Mouse (Mus musculus) thymus, adult 2 months (tissue): ENCODE results near the gene Spin2e. TPM values are rescaled to one million over a fixed set of nuclear protein-coding genes. Genes with fewer than 3 reads are reported as not detected.
"Not testable (repeated sequence)": the region's sequence is repeated elsewhere in the genome, so short reads cannot be mapped to it uniquely, and the experiment has no call there.

ENCODE experiments used
- DNase-seq: peaks from one replicate; pipeline ENCODE4 v3.0.0; 2021
- H3K27ac ChIP-seq: fragments of 200-500 bp; 2 replicates; pipeline ENCODE4 v1.5.1; 2012; ENCODE audit warnings: low read length, control low read depth; ENCODE audit not compliant: control insufficient read depth, insufficient read depth
- H3K27me3 ChIP-seq: fragments of 200-500 bp; 2 replicates; pipeline ENCODE4 v1.6.1; 2012; ENCODE audit warnings: mild to moderate bottlenecking, low read length, moderate library complexity, mixed read lengths; ENCODE audit not compliant: control insufficient read depth, insufficient read depth
- H3K36me3 ChIP-seq: fragments of 200-500 bp; 2 replicates; pipeline ENCODE4 v1.6.1; 2012; ENCODE audit warnings: mild to moderate bottlenecking, low read length, moderate library complexity; ENCODE audit not compliant: control insufficient read depth, insufficient read depth
- H3K4me1 ChIP-seq: fragments of 200-500 bp; replicated peaks from 2 replicates; pipeline ENCODE4 v1.6.1; 2012; ENCODE audit warnings: low read length; ENCODE audit not compliant: control insufficient read depth, insufficient read depth
- H3K4me3 ChIP-seq: fragments of 200-500 bp; 2 replicates; pipeline ENCODE4 v1.5.1; 2012; ENCODE audit warnings: mild to moderate bottlenecking, low read length, control low read depth, moderate library complexity; ENCODE audit not compliant: control insufficient read depth, insufficient read depth
- WGBS: fragments of 180-500 bp; shearing (Covaris S2); methylation state at CpG from one replicate; pipeline ENCODE4 v1.1.7; 2018; 5-methylcytosine and 5-hydroxymethylcytosine counted together
- polyA plus RNA-seq: library from polyadenylated mRNA; depleted of rRNA; stranded (reverse); fragments of >200 nt; gene quantifications from 2 replicates; pipeline ENCODE4 v1.2.3, GENCODE M21; 2012; rRNA removed

Gene Spin2e
- polyA plus RNA-seq = not detected in 2 replicates

GRCm38 (mm10) chrX:31618820-31619219 lies at the start of gene Spin2e:
Gene Spin2e (minus strand): TSS chrX:31618920.
- not testable (repeated sequence) for H3K4me3 ChIP-seq, H3K36me3 ChIP-seq, H3K27ac ChIP-seq, DNase-seq, H3K27me3 ChIP-seq, H3K4me1 ChIP-seq
- 100% methylated on average over 2 of the region's 2 CpGs for WGBS

DNA sequence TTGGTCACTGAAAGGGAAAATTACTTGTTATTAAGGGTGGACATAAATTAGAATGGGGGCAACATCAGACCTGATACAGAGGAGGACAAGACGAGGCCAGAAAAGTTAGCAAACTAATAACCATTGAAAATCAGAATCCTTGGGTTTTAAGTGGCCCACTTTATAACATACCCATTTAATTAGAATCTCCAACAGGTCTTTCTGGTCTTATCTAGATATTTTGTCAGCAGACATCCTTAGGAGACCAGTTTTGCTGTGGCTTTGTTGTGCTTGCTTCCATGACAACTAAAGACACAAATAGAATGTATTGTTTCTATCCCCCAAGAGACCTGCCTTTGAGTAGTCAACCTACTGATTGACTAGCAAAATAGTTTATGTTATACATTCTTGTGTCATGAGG lies 44.5 kb downstream of the Spin2e start, which contains the start of gene Gm21883:
TSS of gene Gm21883 (minus strand) at position 101 of the 400 bp plus-strand sequence.
- not testable (repeated sequence) for DNase-seq, H3K4me1 ChIP-seq, H3K4me3 ChIP-seq, H3K27me3 ChIP-seq, H3K36me3 ChIP-seq, H3K27ac ChIP-seq
- whole genome bisulfite sequencing = no CpG with 5 or more reads among the region's 1 CpGs

Other genes starting within 250 kb of the Spin2e start
- gene Btbd35f19, start 235.0 kb downstream of the Spin2e start, polyA plus RNA-seq = not detected in 2 replicates
- not detected in 2 replicates for gene Gm21883, start 44.6 kb downstream of the Spin2e start, polyA plus RNA-seq
- not detected in 2 replicates for gene Btbd35f25, start 98.2 kb upstream of the Spin2e start, polyA plus RNA-seq